Mouse (Mus musculus) inflammation-experienced regulatory T-cells (primary cell): ENCODE results near the gene Vmn1r170. TPM values are rescaled to one million over a fixed set of nuclear protein-coding genes. Genes with fewer than 3 reads are reported as not detected.

ENCODE experiments used
- polyA plus RNA-seq, 2 experiments: library from polyadenylated mRNA; unstranded; fragments of 100-300 nt; shearing (Covaris generic); gene quantifications; one replicate each; pipeline ENCODE4 v1.2.1; 2017

Gene Vmn1r170
- not detected for polyA plus RNA-seq

DNA sequence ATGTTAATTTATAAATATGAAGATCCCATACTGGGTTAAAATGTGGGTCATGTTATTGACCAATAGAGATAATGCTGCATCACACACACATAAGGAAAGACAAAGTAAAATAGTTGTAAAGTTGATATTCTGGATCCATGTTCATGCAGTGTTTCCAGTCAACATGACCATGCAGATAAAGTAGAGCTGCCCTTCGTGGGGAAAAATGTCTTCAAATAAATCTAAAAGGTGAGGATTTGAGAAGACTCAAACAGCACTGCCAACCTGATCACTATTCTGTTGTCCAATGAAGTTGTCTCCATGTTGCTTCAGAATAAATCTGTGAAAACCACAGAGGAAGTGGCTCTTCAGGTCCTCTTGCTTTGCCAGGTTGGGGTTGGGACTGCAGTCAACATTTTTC lies at the start of gene Vmn1r170:
Gene Vmn1r170, plus strand, starts transcription at position 301 of the 400 bp plus-strand sequence.

DNA sequence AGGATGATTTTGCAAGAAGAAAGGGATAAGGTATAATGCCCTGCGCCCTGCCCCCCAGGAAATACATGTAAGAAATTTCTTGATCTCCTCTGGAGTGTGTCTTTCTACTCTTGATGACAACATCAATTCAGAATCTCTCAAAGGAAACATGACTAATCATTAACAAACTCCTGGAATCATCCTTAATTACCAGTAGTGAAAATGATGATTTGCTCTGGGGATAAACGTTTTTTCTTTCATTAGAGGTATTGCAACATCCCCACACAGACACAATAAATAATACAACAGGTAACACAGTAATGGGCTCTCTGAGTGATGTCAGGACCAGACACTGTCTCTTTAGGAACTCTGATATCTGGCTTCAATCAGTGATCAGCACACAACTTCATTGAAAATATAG lies 30.7 kb upstream of the Vmn1r170 start, which contains the start of gene Vmn1r169:
Gene Vmn1r169, plus strand, starts transcription at position 301 of the 400 bp plus-strand sequence.

DNA sequence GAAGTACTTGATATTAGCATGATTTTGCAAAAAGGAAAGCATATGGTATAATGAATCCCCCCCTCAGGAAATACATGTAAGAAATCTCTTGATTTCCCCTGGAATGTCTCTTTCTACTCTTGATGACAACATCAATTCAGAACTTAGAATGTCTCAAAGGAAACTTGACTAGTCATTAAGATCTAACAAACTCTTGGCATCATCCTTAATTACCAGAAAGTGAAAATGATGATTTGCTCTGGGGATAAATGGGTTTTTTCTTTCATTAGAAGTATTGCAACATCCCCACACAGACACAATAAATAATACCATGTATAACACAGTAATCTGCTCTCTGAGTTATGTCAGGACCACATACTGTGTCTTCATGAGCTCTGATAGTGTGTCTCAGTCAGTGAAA lies 24.4 kb downstream of the Vmn1r170 start, which contains the start of gene Vmn1r171:
Gene Vmn1r171, plus strand, starts transcription at position 301 of the 400 bp plus-strand sequence.

Other genes with a start within 250 kb of the Vmn1r170 start
- under 1 TPM; 0.05 to 0.61 TPM for gene Nlrp5, start 220.3 kb upstream of the Vmn1r170 start, polyA plus RNA-seq
- not detected for gene Vmn1r167, start 99.0 kb upstream of the Vmn1r170 start, polyA plus RNA-seq
- not detected for gene Vmn1r168, start 66.4 kb upstream of the Vmn1r170 start, polyA plus RNA-seq
- gene Vmn1r169, start 30.6 kb upstream of the Vmn1r170 start, polyA plus RNA-seq, result under 1 TPM in 1 of 2 experiments, not detected in 1; 0.83 TPM
- gene Vmn1r171, start 24.5 kb downstream of the Vmn1r170 start, polyA plus RNA-seq, result not detected
- gene Vmn1r172, start 52.1 kb downstream of the Vmn1r170 start, polyA plus RNA-seq, result not detected
- gene Vmn1r173, start 94.5 kb downstream of the Vmn1r170 start, polyA plus RNA-seq, result under 1 TPM; 0.05 to 0.51 TPM
- gene Vmn1r174, start 146.1 kb downstream of the Vmn1r170 start, polyA plus RNA-seq, result under 1 TPM; 0.06 to 0.33 TPM
- under 1 TPM in 1 of 2 experiments, not detected in 1; 0.17 TPM for gene Vmn1r175, start 204.5 kb downstream of the Vmn1r170 start, polyA plus RNA-seq
- not detected for gene Vmn1r176, start 231.2 kb downstream of the Vmn1r170 start, polyA plus RNA-seq